Mouse (Mus musculus) neural tube, embryonic 10.5 days (tissue): ENCODE results near the gene Prkce.

ENCODE experiments used
- DNase-seq: peaks from one replicate; pipeline ENCODE4 v3.0.0-alpha.2; 2017; ENCODE audit warnings: low spot score; ENCODE audit errors: extremely low spot score

Prkce gene

GRCm38 (mm10) chr17:86330076-86330955, 162.7 kb downstream of the Prkce start:
- peak; percentile 41 for DNase-seq

- DNase-seq = no peak
These were observed 164.2 kb downstream of the Prkce start for GRCm38 (mm10) chr17:86331835-86332234.

DNA sequence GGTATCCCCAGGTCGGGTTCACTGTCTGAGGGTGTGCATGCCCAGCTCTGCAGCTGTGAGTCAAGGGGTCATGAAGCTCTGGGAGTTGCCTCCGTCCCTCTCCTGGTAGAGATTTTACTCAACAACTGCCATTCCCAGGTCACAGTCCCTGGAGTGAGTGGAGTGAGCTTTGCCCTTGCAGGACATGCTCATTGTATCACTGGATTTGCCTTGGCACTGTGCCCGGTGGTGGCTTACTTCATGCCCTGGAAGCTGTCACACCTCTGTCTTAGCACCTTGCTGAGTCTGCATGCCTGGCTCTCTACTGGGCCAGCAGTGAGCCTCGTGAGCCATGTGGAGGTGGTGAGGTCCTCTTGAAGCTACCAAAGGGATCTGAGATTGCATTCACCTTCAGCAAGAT, 167.4 kb downstream of the Prkce start:
- DNase-seq = no peak

GRCm38 (mm10) chr17:86336652-86337073, 169.1 kb downstream of the Prkce start:
- DNase-seq = no peak

DNA sequence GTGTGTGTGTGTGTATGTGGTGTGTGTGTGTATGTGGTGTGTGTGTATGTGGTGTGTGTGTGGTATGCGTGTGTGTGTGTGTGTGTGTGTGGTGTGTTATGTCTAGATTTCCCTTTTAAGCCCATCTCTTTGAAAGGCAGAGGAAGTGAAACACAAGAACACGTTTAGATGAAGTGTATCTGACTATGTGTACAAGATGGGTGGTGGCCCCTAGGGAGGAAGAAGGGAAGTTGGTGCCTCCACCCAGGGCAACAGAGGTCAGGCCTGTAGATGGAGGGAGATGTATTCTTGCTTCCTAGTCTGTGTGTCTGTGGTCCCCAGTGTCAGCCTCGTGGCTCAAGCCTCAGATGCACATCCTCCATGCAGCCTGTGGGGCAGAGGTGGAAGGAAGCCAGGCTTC, 169.5 kb downstream of the Prkce start:
- no peak for DNase-seq

- DNase-seq = no peak
These were observed 170.7 kb downstream of the Prkce start for GRCm38 (mm10) chr17:86338328-86338727.

- DNase-seq = no peak
These were observed 176.4 kb downstream of the Prkce start for GRCm38 (mm10) chr17:86344032-86344431.

DNA sequence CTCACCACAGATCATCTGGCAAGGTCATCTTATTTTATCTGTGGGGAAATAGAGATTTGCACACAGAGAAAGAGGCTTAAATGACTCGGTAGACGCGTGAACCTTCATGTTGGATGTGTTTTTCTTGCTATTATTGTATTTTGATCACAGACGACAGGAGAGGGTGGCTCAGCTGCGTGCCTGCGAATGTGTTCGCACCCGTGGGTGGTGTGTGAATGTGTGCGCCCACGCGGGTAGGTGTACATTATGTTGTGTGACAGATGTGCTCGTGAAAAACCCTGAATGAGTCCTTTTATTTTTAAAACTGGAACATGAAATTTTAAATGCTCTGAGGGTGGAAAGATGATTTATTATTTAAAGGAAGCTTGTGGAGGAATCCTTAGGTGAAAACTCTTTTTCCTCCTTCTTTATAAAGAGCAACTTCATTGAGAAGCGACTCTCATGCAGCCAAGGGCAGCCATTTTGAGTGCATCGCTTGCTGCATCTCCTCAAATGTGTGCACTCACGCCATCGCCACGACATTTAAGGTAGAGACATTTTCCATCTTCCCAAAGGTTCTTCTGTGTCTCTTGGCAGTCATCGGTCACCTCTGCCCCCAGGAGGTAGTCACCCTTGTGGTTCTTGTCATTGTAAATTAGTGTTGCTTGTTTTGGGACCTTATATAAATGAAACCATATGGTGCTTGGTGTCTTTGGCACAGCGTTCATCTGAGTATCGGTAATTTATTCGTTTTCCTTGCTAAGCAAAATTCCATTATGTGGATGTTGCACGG, 177.8 kb downstream of the Prkce start:
- DNase-seq = no peak

GRCm38 (mm10) chr17:86350236-86350635, 182.7 kb downstream of the Prkce start:
- DNase-seq = no peak

DNA sequence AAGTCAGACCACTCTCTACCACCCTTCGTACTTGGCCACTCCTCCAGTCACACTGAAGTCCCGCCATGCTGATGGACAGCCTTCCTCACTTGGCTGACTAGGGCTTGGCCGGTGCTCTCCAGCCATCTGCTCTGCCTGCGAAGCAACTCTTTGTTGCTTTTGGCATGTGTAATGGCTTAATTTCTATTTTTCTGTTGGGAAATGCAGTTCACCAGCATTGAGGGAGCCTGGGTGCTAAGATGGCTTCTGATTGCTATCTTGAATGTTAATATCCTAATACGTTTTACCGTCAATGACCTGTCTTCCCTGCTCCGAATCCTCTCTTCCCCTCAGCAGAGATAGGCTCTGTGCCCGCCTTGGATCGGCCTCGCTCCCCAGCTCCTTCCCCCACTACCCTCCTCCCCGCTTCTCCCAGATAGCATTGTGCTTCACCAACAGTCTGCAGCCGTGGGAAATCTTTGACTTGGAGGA, 183.2 kb downstream of the Prkce start:
- DNase-seq = no peak

GRCm38 (mm10) chr17:86351282-86351681, 183.7 kb downstream of the Prkce start:
- no peak for DNase-seq

GRCm38 (mm10) chr17:86352247-86353037, 184.9 kb downstream of the Prkce start:
- no peak for DNase-seq

- no peak for DNase-seq
These were observed 186.1 kb downstream of the Prkce start for GRCm38 (mm10) chr17:86353679-86354078.

- DNase-seq = no peak
These were observed 186.5 kb downstream of the Prkce start for GRCm38 (mm10) chr17:86354101-86354500.

- no peak for DNase-seq
These were observed 187.3 kb downstream of the Prkce start for GRCm38 (mm10) chr17:86354896-86355295.

- DNase-seq = no peak
These were observed 187.7 kb downstream of the Prkce start for GRCm38 (mm10) chr17:86355318-86355717.

- no peak for DNase-seq
These were observed 188.3 kb downstream of the Prkce start for GRCm38 (mm10) chr17:86355772-86356451.

DNA sequence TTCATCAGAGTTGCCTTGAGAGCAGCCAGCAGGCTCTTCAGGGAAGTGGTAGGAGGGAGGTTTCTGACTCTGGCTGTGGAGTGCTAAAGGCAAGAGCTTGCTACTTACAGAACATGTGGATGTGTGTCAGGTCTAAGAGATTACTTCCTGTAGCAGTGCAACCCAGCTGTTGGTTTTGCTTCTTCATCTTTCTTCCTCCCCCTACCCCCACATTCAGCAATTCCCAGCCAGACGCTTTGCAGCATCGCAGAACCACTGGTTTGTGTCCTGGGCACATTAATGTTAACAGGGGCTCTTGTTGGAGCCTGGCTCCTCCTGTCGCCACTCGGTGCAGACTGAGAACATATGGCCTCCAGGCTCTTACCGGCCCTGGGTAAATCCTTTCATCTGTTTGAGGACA, 190.8 kb downstream of the Prkce start:
- DNase-seq = peak; percentile 34

DNA sequence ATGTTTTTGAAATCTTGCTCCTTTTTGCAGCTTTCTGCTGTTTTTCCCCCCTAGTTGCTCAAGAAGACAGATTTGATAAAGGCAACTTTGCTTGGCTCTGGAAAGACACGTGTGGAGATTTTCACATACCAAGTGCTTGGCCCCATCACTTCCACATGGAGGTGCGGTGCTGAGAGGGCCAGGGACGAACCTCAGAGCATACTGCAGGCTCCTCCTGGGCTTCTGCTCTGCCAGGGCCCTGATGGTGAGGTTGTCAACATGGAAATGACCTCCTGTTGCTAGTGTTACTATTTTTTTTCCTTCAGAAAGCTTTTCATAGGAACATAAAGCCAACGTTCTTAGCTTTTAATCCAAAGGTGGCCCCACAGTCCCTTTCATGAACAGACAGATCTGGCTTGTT, 191.3 kb downstream of the Prkce start:
- no peak for DNase-seq

DNA sequence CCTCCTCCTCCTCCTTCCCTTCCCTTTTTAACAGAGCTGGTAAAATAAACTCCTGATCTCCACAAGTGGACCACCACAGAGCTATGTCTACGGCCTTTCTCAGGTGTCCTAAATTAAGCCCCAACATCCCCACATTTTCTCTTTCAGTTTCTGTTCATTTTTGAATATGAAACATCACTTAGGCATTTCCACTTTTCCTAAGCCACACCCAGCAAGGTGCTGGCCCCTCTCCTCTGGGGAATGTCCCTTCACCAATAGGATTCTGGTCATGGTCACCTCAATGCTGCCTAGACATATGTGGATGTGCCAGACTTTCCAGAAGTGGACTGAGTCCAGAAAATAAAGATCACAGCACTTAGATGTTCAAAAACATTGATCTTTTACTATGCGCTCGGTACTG, 193.3 kb downstream of the Prkce start:
- DNase-seq = no peak

GRCm38 (mm10) chr17:86363356-86363755, 195.8 kb downstream of the Prkce start:
- DNase-seq = no peak
